20 mouse cellular contexts compared by ENCODE assay signal in the genomic region with DNA sequence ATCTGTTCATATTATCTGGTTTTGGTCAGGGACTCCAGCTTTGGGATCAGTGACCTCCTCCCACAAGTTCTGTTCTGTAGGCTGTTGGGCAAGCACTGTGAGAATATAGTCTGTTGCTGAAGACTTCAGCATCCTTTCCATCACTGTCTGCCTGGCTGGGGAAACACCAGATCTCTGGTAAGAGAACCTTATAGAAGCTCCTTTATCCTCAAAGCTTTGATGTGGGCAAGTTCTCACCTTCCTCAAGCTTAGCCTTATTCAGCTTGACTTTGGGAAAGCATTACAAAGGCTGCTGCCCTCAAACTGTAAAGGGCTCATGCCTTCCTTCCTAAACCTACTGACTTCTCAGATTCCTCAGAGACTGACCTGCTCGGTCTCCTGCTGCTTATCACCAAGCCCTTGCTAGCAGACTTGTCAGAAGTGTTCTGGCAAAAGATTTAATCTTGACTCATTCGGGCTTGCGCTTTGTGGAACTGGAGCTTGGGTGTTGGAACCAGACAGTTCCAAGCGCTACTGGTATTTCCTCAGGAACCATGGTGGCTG.
DNase-seq lines count a peak whose midpoint lies in the region; ATAC-seq and TF ChIP-seq lines count a peak whose summit lies in the region.
"Had no signal": no experiment of that assay in that cellular context is flagged by ENCODE, and none has a peak within 500 bp of the region (broad histone marks: within the 10 kb centered on the region; RNA-seq: fewer than 3 reads in every experiment).

No protein-coding gene starts in this region.

- H3K27ac ChIP-seq in hindbrain, embryonic 12.5 days: 0 out of 2 replicates have a peak overlapping the region, but pooled peaks have one; percentile 17
- H3K27ac ChIP-seq in hindbrain, embryonic 10.5 days: no peak overlapping the region
- H3K27ac ChIP-seq in intestine, postnatal 0 days (ENCODE audit: low read depth, low read length): no peak overlapping the region
- H3K27ac ChIP-seq in layer of hippocampus, adult 2 months: no peak overlapping the region
- H3K27ac ChIP-seq: heart, embryonic 13.5 days; hindbrain, embryonic 15.5 days; kidney, postnatal 0 days; liver, embryonic 14.5 days had no signal

- H3K4me2 ChIP-seq in hindbrain, embryonic 12.5 days (replicated peaks): no peak overlapping the region
- H3K4me2 ChIP-seq in intestine, postnatal 0 days (replicated peaks; ENCODE audit: low read depth): no peak overlapping the region
- H3K4me2 ChIP-seq: heart, embryonic 13.5 days; hindbrain, embryonic 15.5 days had no signal

- H3K4me1 ChIP-seq in hindbrain, embryonic 12.5 days: peaks cover 28% of the 10 kb centered on the region
- H3K4me1 ChIP-seq in hindbrain, embryonic 10.5 days (replicated peaks): peaks cover 29% of the 10 kb centered on the region
- no peaks in the 10 kb centered on the region for H3K4me1 ChIP-seq in intestine, postnatal 0 days (replicated peaks; ENCODE audit: control insufficient read depth, insufficient read depth, low read length)

- no peak for TF ChIP-seq CTCF in intestine, postnatal 0 days (IDR thresholded peaks at IDR 0.05; ENCODE audit: low read depth)
- no peak for TF ChIP-seq CTCF in layer of hippocampus, adult 2 months (conservative IDR thresholded peaks at IDR 0.05)

- no peaks in the 10 kb centered on the region for H3K27me3 ChIP-seq in hindbrain, embryonic 12.5 days
- peaks cover 16% of the 10 kb centered on the region; the same call in 1 of the 2 replicates for H3K27me3 ChIP-seq in hindbrain, embryonic 10.5 days (ENCODE audit: insufficient read depth, poor library complexity, severe bottlenecking)
- no peaks in the 10 kb centered on the region for H3K27me3 ChIP-seq in intestine, postnatal 0 days (replicated peaks; ENCODE audit: control insufficient read depth, insufficient read depth, low read length)
- H3K27me3 ChIP-seq: hindbrain, embryonic 15.5 days; Patski had no signal

- no peaks in the 10 kb centered on the region for H3K9me3 ChIP-seq in hindbrain, embryonic 12.5 days (replicated peaks)
- H3K9me3 ChIP-seq in hindbrain, embryonic 10.5 days: no peaks in the 10 kb centered on the region
- H3K9me3 ChIP-seq in intestine, postnatal 0 days (ENCODE audit: control insufficient read depth): no peaks in the 10 kb centered on the region
- H3K9me3 ChIP-seq: heart, embryonic 13.5 days; hindbrain, embryonic 15.5 days had no signal

- H3K36me3 ChIP-seq in hindbrain, embryonic 12.5 days: no peaks in the 10 kb centered on the region
- 0 out of 2 replicates have a peak, but pooled peaks cover 5% of the 10 kb centered on the region for H3K36me3 ChIP-seq in hindbrain, embryonic 10.5 days
- no peaks in the 10 kb centered on the region for H3K36me3 ChIP-seq in intestine, postnatal 0 days (ENCODE audit: control insufficient read depth, insufficient read depth)
- H3K36me3 ChIP-seq: heart, embryonic 13.5 days; hindbrain, embryonic 15.5 days had no signal

- no peak for DNase-seq in hindbrain, embryonic 10.5 days (ENCODE audit: low spot score)
- peak; percentile 37 for DNase-seq in thymus, postnatal 14 days
- no peak for DNase-seq in thymus, postnatal 10 days (ENCODE audit: low spot score in 2 of 2)
- DNase-seq in induced T-regulatory cell, adult 2 months (ENCODE audit: low read depth): peak; percentile 68
- no peak for DNase-seq in layer of hippocampus, adult 2 months (ENCODE audit: low spot score in 2 of 2)
- no peak for DNase-seq in left cerebral cortex, adult 8-10 months (ENCODE audit: low spot score in 2 of 2)
- DNase-seq: adrenal gland, postnatal 25 days; cerebellum, adult 18-20 months; cerebellum, postnatal 36 days; kidney, adult 11 months; layer of hippocampus, postnatal 36 days; lung, postnatal 14 days; right cerebral cortex, postnatal 4 days had no signal

- H3K9ac ChIP-seq in hindbrain, embryonic 12.5 days: no peak overlapping the region
- H3K9ac ChIP-seq in intestine, postnatal 0 days (ENCODE audit: low read depth, low read length): no peak overlapping the region
- H3K9ac ChIP-seq: heart, embryonic 13.5 days; hindbrain, embryonic 15.5 days; liver, embryonic 14.5 days had no signal

- ATAC-seq in hindbrain, embryonic 12.5 days (ENCODE audit: low FRiP score): no peak
- ATAC-seq in intestine, postnatal 0 days: no peak

- no peak overlapping the region for H3K4me3 ChIP-seq in hindbrain, embryonic 12.5 days
- no peak overlapping the region for H3K4me3 ChIP-seq in hindbrain, embryonic 10.5 days
- H3K4me3 ChIP-seq in intestine, postnatal 0 days (ENCODE audit: low read depth, low read length): no peak overlapping the region
- no peak overlapping the region for H3K4me3 ChIP-seq in layer of hippocampus, adult 2 months
- H3K4me3 ChIP-seq: heart, embryonic 13.5 days; hindbrain, embryonic 15.5 days had no signal

- WGBS in hindbrain, embryonic 12.5 days: 67% methylated on average over 4 of the region's 4 CpGs
- 64% methylated on average over 4 of the region's 4 CpGs for WGBS in hindbrain, embryonic 10.5 days
- 73% methylated on average over 4 of the region's 4 CpGs for WGBS in intestine, postnatal 0 days

Comparison
In these comparisons a context has a peak if more than half of its experiments do, and no peak if none do; other contexts are left out.
1. DNase-seq: peak in thymus, postnatal 14 days (single experiment) and induced T-regulatory cell, adult 2 months (single experiment); none in hindbrain, embryonic 10.5 days (single experiment), thymus, postnatal 10 days (0 of 2), layer of hippocampus, adult 2 months (0 of 2) and left cerebral cortex, adult 8-10 months (0 of 2).